Mouse (Mus musculus) CH12.LX (cell line): ENCODE results near the gene Lce3f.
A peak's percentile ranks its signal among the peaks of the same experiment; 100 is the strongest.

Experiments
- CTCF ChIP-seq, 2 experiments: IDR thresholded peaks in 1 of 2; conservative IDR thresholded peaks in 1 of 2; 2 replicates each; pipeline ENCODE4 v1.5.1; 2011 to 2012; ENCODE audit warnings: low read depth in 2 of 2, low read length in 2 of 2, improper control_type of control experiment in 1 of 2, inconsistent platforms in 1 of 2, mild to moderate bottlenecking in 1 of 2, moderate library complexity in 1 of 2
- NELFE ChIP-seq: IDR thresholded peaks from 2 replicates; pipeline ENCODE4 v1.6.1; 2011; ENCODE audit warnings: low read depth, low read length, improper control_type of control experiment
- POLR2A ChIP-seq: IDR thresholded peaks from 2 replicates; pipeline ENCODE4 v1.6.1; 2011; ENCODE audit warnings: low read depth, mild to moderate bottlenecking, improper control_type of control experiment, low read length
- ZKSCAN1 ChIP-seq: IDR thresholded peaks from 2 replicates; pipeline ENCODE4 v1.6.1; 2012; ENCODE audit warnings: low read depth, inconsistent platforms, low read length, improper control_type of control experiment, borderline replicate concordance

GRCm38 (mm10) chr3:93031450-93031849 is 39.4 kb downstream of the Lce3f start:
- TF ChIP-seq POLR2A (no peak), ZKSCAN1 (no peak), CTCF (conservative IDR thresholded peaks at IDR 0.05 in 1 of 2, IDR thresholded peaks at IDR 0.05 in 1 of 2; ENCODE audit: low read depth in 2 of 2, low read length in 2 of 2) (peak; percentile 73 to 78), NELFE (no peak)
